Mouse (Mus musculus): ENCODE measurements around the gene Aicda. TPM values are rescaled to one million over a fixed set of nuclear protein-coding genes. Genes with fewer than 3 reads are reported as not detected.
"Not testable (repeated sequence)": the region's sequence is repeated elsewhere in the genome, so short reads cannot be mapped to it uniquely, and the experiment has no call there.

Aicda gene
- total RNA-seq, 2 experiments from 2014 or later, result not detected

GRCm38 (mm10) chr6:122545948-122546347 is 7.7 kb upstream of the Aicda start:
- no peak for DNase-seq (ENCODE audit: extremely low spot score in 1 of 2, low spot score in 1 of 2)

GRCm38 (mm10) chr6:122554102-122554501 is 501 bp downstream of the Aicda start:
- no peak for DNase-seq (ENCODE audit: extremely low spot score in 1 of 2, low spot score in 1 of 2)

- no peak for DNase-seq (ENCODE audit: extremely low spot score in 1 of 2, low spot score in 1 of 2)
Observed at GRCm38 (mm10) chr6:122555266-122555665, 1.7 kb downstream of the Aicda start.

- peak; percentile 52 to 88 for DNase-seq (ENCODE audit: extremely low spot score in 1 of 2, low spot score in 1 of 2)
Observed at GRCm38 (mm10) chr6:122556959-122557561, 3.5 kb downstream of the Aicda start.

GRCm38 (mm10) chr6:122560427-122560826 is 6.8 kb downstream of the Aicda start:
- DNase-seq (ENCODE audit: extremely low spot score in 1 of 2, low spot score in 1 of 2), result peak; percentile 52 to 74

GRCm38 (mm10) chr6:122561005-122561404 is 7.4 kb downstream of the Aicda start:
- DNase-seq (ENCODE audit: extremely low spot score in 1 of 2, low spot score in 1 of 2), result no peak

GRCm38 (mm10) chr6:122562463-122562862 is 8.9 kb downstream of the Aicda start:
- DNase-seq (ENCODE audit: extremely low spot score in 1 of 2, low spot score in 1 of 2), result peak; percentile 20 to 76

- DNase-seq (ENCODE audit: extremely low spot score in 1 of 2, low spot score in 1 of 2), result no peak
Observed at GRCm38 (mm10) chr6:122565070-122565784, 11.6 kb downstream of the Aicda start.

- no peak for DNase-seq (ENCODE audit: extremely low spot score in 1 of 2, low spot score in 1 of 2)
Observed at GRCm38 (mm10) chr6:122569113-122569512, 15.5 kb downstream of the Aicda start.

- DNase-seq (ENCODE audit: extremely low spot score in 1 of 2, low spot score in 1 of 2), result no peak
Observed at GRCm38 (mm10) chr6:122569762-122570161, 16.2 kb downstream of the Aicda start.

GRCm38 (mm10) chr6:122570695-122571616 is 17.4 kb downstream of the Aicda start:
- no peak for DNase-seq (ENCODE audit: extremely low spot score in 1 of 2, low spot score in 1 of 2)

- DNase-seq (ENCODE audit: extremely low spot score in 1 of 2, low spot score in 1 of 2), result no peak
Observed at GRCm38 (mm10) chr6:122571617-122571959, 18.0 kb downstream of the Aicda start.

- not testable (repeated sequence) for DNase-seq (ENCODE audit: extremely low spot score in 1 of 2, low spot score in 1 of 2)
Observed at GRCm38 (mm10) chr6:122575037-122575436, 21.4 kb downstream of the Aicda start.

- DNase-seq (ENCODE audit: extremely low spot score in 1 of 2, low spot score in 1 of 2), result no peak
Observed at GRCm38 (mm10) chr6:122577030-122577429, 23.4 kb downstream of the Aicda start.

- no peak for DNase-seq (ENCODE audit: extremely low spot score in 1 of 2, low spot score in 1 of 2)
Observed at GRCm38 (mm10) chr6:122579086-122579485, 25.5 kb downstream of the Aicda start.

- no peak for DNase-seq (ENCODE audit: extremely low spot score in 1 of 2, low spot score in 1 of 2)
Observed at GRCm38 (mm10) chr6:122591027-122591758, 37.6 kb downstream of the Aicda start.

GRCm38 (mm10) chr6:122592905-122593304 is 39.3 kb downstream of the Aicda start:
- no peak for DNase-seq (ENCODE audit: extremely low spot score in 1 of 2, low spot score in 1 of 2)

- no peak for DNase-seq (ENCODE audit: extremely low spot score in 1 of 2, low spot score in 1 of 2)
Observed at GRCm38 (mm10) chr6:122595637-122596036, 42.0 kb downstream of the Aicda start.

GRCm38 (mm10) chr6:122596608-122597007 is 43.0 kb downstream of the Aicda start:
- DNase-seq (ENCODE audit: extremely low spot score in 1 of 2, low spot score in 1 of 2), result no peak

GRCm38 (mm10) chr6:122598014-122598413 is 44.4 kb downstream of the Aicda start:
- no peak for DNase-seq (ENCODE audit: extremely low spot score in 1 of 2, low spot score in 1 of 2)

Data from layer of hippocampus, postnatal 25 days (tissue).